In genomic region chr4:26929879-26930481, GRCm38 (mm10) we compare ENCODE assay signal across 9 mouse cellular contexts.
DNase-seq lines count a peak whose midpoint lies in the region; ATAC-seq lines count a peak whose summit lies in the region.
"Had no signal": no experiment of that assay in that cellular context is flagged by ENCODE, and none has a peak within 500 bp of the region (broad histone marks: within the 10 kb centered on the region; RNA-seq: fewer than 3 reads in every experiment).

No protein-coding gene starts in this region.

- no peaks in the 10 kb centered on the region for H3K36me3 ChIP-seq in forebrain, embryonic 15.5 days
- H3K36me3 ChIP-seq in neural tube, embryonic 15.5 days = no peaks in the 10 kb centered on the region

- H3K4me1 ChIP-seq in forebrain, embryonic 15.5 days = peaks cover 19% of the 10 kb centered on the region
- H3K4me1 ChIP-seq in neural tube, embryonic 15.5 days = 0 out of 2 replicates have a peak, but pooled peaks cover 4% of the 10 kb centered on the region

- no peaks in the 10 kb centered on the region for H3K27me3 ChIP-seq in forebrain, embryonic 15.5 days
- no peaks in the 10 kb centered on the region for H3K27me3 ChIP-seq in neural tube, embryonic 15.5 days (replicated peaks)

- no peak overlapping the region for H3K9ac ChIP-seq in forebrain, embryonic 15.5 days (replicated peaks)
- H3K9ac ChIP-seq in neural tube, embryonic 15.5 days (replicated peaks) = no peak overlapping the region

- peak; percentile 3 to 10 for DNase-seq in left cerebral cortex, adult 9 months (ENCODE audit: low spot score in 2 of 2)
- no peak for DNase-seq in left cerebral cortex, postnatal 36 days (ENCODE audit: low spot score in 2 of 2)
- peak; percentile 50 for DNase-seq in R1 (ENCODE audit: low read depth, low spot score)
- no peak for DNase-seq in adrenal gland, postnatal 10 days
- no peak for DNase-seq in adrenal gland, adult 8-10 months
- DNase-seq: adrenal gland, postnatal 36 days; right cerebral cortex, adult 18-20 months had no signal

- H3K9me3 ChIP-seq in forebrain, embryonic 15.5 days = no peaks in the 10 kb centered on the region
- no peaks in the 10 kb centered on the region for H3K9me3 ChIP-seq in neural tube, embryonic 15.5 days (replicated peaks)

- ATAC-seq in forebrain, embryonic 15.5 days (replicated peaks) = peak; percentile 69
- ATAC-seq in neural tube, embryonic 15.5 days (ENCODE audit: low FRiP score) = peak; percentile 84

- H3K4me2 ChIP-seq in forebrain, embryonic 15.5 days (replicated peaks) = no peak overlapping the region
- peak overlapping the region; percentile 25; the same call in 1 of the 2 replicates for H3K4me2 ChIP-seq in neural tube, embryonic 15.5 days

- no peak overlapping the region for H3K4me3 ChIP-seq in forebrain, embryonic 15.5 days
- no peak overlapping the region for H3K4me3 ChIP-seq in neural tube, embryonic 15.5 days (replicated peaks)

- intact Hi-C loops in left cerebral cortex, postnatal 36 days (cut with DNase I) = loop anchor here (10.0 kb wide), 1 partner anchor 1885 kb away; the partner anchor contains the start of gene Epha7

- WGBS in forebrain, embryonic 15.5 days = 58% methylated on average over 6 of the region's 6 CpGs
- 31% methylated on average over 6 of the region's 6 CpGs for WGBS in neural tube, embryonic 15.5 days

- H3K27ac ChIP-seq in forebrain, embryonic 15.5 days (replicated peaks) = no peak overlapping the region
- H3K27ac ChIP-seq in neural tube, embryonic 15.5 days (replicated peaks) = no peak overlapping the region

Comparison
In these comparisons a context has a peak if more than half of its experiments do, and no peak if none do; other contexts are left out.
1. DNase-seq: peak in left cerebral cortex, adult 9 months (2 of 2) and R1 (single experiment); none in left cerebral cortex, postnatal 36 days (0 of 2), adrenal gland, postnatal 10 days (single experiment) and adrenal gland, adult 8-10 months (single experiment).